Mouse (Mus musculus): ENCODE results near the gene Gm6525. TPM values are rescaled to one million over a fixed set of nuclear protein-coding genes. Genes with fewer than 3 reads are reported as not detected.

The Gm6525 gene
- polyA plus RNA-seq, 1 experiment, result not detected

- H3K36me3 ChIP-seq (ENCODE audit: control insufficient read depth, insufficient read depth, low read length), result no peaks in the 10 kb centered on the region
- H3K27me3 ChIP-seq (ENCODE audit: control insufficient read depth, insufficient read depth, low read length), result no peaks in the 10 kb centered on the region
- peaks cover 3% of the 10 kb centered on the region; the same call in 1 of the 2 replicates for H3K4me1 ChIP-seq (ENCODE audit: control insufficient read depth, insufficient read depth, insufficient read length)
- TF ChIP-seq POLR2A (IDR thresholded peaks at IDR 0.05; ENCODE audit: low read depth, low read length), result no peak
- no peak for TF ChIP-seq CTCF (IDR thresholded peaks at IDR 0.05; ENCODE audit: extremely low read depth, insufficient read depth, insufficient read length, insufficient replicate concordance)
- no peak for DNase-seq (ENCODE audit: low read depth in 1 of 2, low spot score in 2 of 2)
- no peak overlapping the region for H3K27ac ChIP-seq (ENCODE audit: insufficient read depth, low read length)
- 44% methylated on average over 6 of the region's 6 CpGs for WGBS
- no peak overlapping the region for H3K4me3 ChIP-seq (ENCODE audit: extremely low read depth, insufficient read depth, insufficient read length)
Measured at GRCm38 (mm10) chr3:84168943-84169342, 5.0 kb upstream of the Gm6525 start.

GRCm38 (mm10) chr3:84169393-84170005, 4.4 kb upstream of the Gm6525 start:
- DNase-seq (ENCODE audit: low read depth in 1 of 2, low spot score in 2 of 2), result no peak
- no peaks in the 10 kb centered on the region for H3K36me3 ChIP-seq (ENCODE audit: control insufficient read depth, insufficient read depth, low read length)
- H3K4me3 ChIP-seq (ENCODE audit: extremely low read depth, insufficient read depth, insufficient read length), result no peak overlapping the region
- peaks cover 3% of the 10 kb centered on the region; the same call in 1 of the 2 replicates for H3K4me1 ChIP-seq (ENCODE audit: control insufficient read depth, insufficient read depth, insufficient read length)
- 39% methylated on average over 8 of the region's 8 CpGs for WGBS
- no peak overlapping the region for H3K27ac ChIP-seq (ENCODE audit: insufficient read depth, low read length)
- H3K27me3 ChIP-seq (ENCODE audit: control insufficient read depth, insufficient read depth, low read length), result no peaks in the 10 kb centered on the region
- TF ChIP-seq CTCF (IDR thresholded peaks at IDR 0.05; ENCODE audit: extremely low read depth, insufficient read depth, insufficient read length, insufficient replicate concordance) (no peak), POLR2A (IDR thresholded peaks at IDR 0.05; ENCODE audit: low read depth, low read length) (no peak)

- H3K4me3 ChIP-seq (ENCODE audit: extremely low read depth, insufficient read depth, insufficient read length), result no peak overlapping the region
- no peak overlapping the region for H3K27ac ChIP-seq (ENCODE audit: insufficient read depth, low read length)
- H3K27me3 ChIP-seq (ENCODE audit: control insufficient read depth, insufficient read depth, low read length), result no peaks in the 10 kb centered on the region
- no peaks in the 10 kb centered on the region for H3K36me3 ChIP-seq (ENCODE audit: control insufficient read depth, insufficient read depth, low read length)
- 68% methylated on average over 11 of the region's 11 CpGs for WGBS
- no peak for TF ChIP-seq CTCF (IDR thresholded peaks at IDR 0.05; ENCODE audit: extremely low read depth, insufficient read depth, insufficient read length, insufficient replicate concordance)
- no peak for TF ChIP-seq POLR2A (IDR thresholded peaks at IDR 0.05; ENCODE audit: low read depth, low read length)
- DNase-seq (ENCODE audit: low read depth in 1 of 2, low spot score in 2 of 2), result no peak
- H3K4me1 ChIP-seq (ENCODE audit: control insufficient read depth, insufficient read depth, insufficient read length), result peaks cover 3% of the 10 kb centered on the region; the same call in 1 of the 2 replicates
Measured at GRCm38 (mm10) chr3:84172406-84172805, 1.5 kb upstream of the Gm6525 start.

- no peak for TF ChIP-seq POLR2A (IDR thresholded peaks at IDR 0.05; ENCODE audit: low read depth, low read length)
- peak; percentile 84; the same call in 1 of the 2 replicates for TF ChIP-seq CTCF (IDR thresholded peaks at IDR 0.05; ENCODE audit: extremely low read depth, insufficient read depth, insufficient read length, insufficient replicate concordance)
- no peaks in the 10 kb centered on the region; the same call in 1 of the 2 replicates for H3K4me1 ChIP-seq (ENCODE audit: control insufficient read depth, insufficient read depth, insufficient read length)
- WGBS, result 49% methylated on average over 7 of the region's 7 CpGs
- no peak overlapping the region for H3K4me3 ChIP-seq (ENCODE audit: extremely low read depth, insufficient read depth, insufficient read length)
- no peaks in the 10 kb centered on the region for H3K36me3 ChIP-seq (ENCODE audit: control insufficient read depth, insufficient read depth, low read length)
- H3K27ac ChIP-seq (ENCODE audit: insufficient read depth, low read length), result no peak overlapping the region
- peak; percentile 44 to 70 for DNase-seq (ENCODE audit: low read depth in 1 of 2, low spot score in 2 of 2)
- no peaks in the 10 kb centered on the region for H3K27me3 ChIP-seq (ENCODE audit: control insufficient read depth, insufficient read depth, low read length)
Measured at GRCm38 (mm10) chr3:84175337-84176315, 1.7 kb downstream of the Gm6525 start.

GRCm38 (mm10) chr3:84177834-84178233, 3.9 kb downstream of the Gm6525 start:
- H3K27me3 ChIP-seq (ENCODE audit: control insufficient read depth, insufficient read depth, low read length), result no peaks in the 10 kb centered on the region
- H3K36me3 ChIP-seq (ENCODE audit: control insufficient read depth, insufficient read depth, low read length), result no peaks in the 10 kb centered on the region
- TF ChIP-seq CTCF (IDR thresholded peaks at IDR 0.05; ENCODE audit: extremely low read depth, insufficient read depth, insufficient read length, insufficient replicate concordance) (no peak), POLR2A (IDR thresholded peaks at IDR 0.05; ENCODE audit: low read depth, low read length) (no peak)
- H3K4me1 ChIP-seq (ENCODE audit: control insufficient read depth, insufficient read depth, insufficient read length), result no peaks in the 10 kb centered on the region; the same call in 1 of the 2 replicates
- H3K27ac ChIP-seq (ENCODE audit: insufficient read depth, low read length), result no peak overlapping the region
- DNase-seq (ENCODE audit: low read depth in 1 of 2, low spot score in 2 of 2), result no peak
- 82% methylated on average over 2 of the region's 2 CpGs for WGBS
- no peak overlapping the region for H3K4me3 ChIP-seq (ENCODE audit: extremely low read depth, insufficient read depth, insufficient read length)

- Histone ChIP-seq H3K4me1 (ENCODE audit: control insufficient read depth, insufficient read depth, insufficient read length) (no peaks in the 10 kb centered on the region; the same call in 1 of the 2 replicates), H3K4me3 (ENCODE audit: extremely low read depth, insufficient read depth, insufficient read length) (no peak overlapping the region), H3K36me3 (ENCODE audit: control insufficient read depth, insufficient read depth, low read length) (no peaks in the 10 kb centered on the region), H3K27me3 (ENCODE audit: control insufficient read depth, insufficient read depth, low read length) (no peaks in the 10 kb centered on the region), H3K27ac (ENCODE audit: insufficient read depth, low read length) (no peak overlapping the region)
- no peak for TF ChIP-seq POLR2A (IDR thresholded peaks at IDR 0.05; ENCODE audit: low read depth, low read length)
- no peak for TF ChIP-seq CTCF (IDR thresholded peaks at IDR 0.05; ENCODE audit: extremely low read depth, insufficient read depth, insufficient read length, insufficient replicate concordance)
- DNase-seq (ENCODE audit: low read depth in 1 of 2, low spot score in 2 of 2), result no peak
- 91% methylated on average over 2 of the region's 2 CpGs for WGBS
Measured at GRCm38 (mm10) chr3:84180304-84180703, 6.4 kb downstream of the Gm6525 start.
